Mouse (Mus musculus) urinary bladder, postnatal 10 days (tissue): ENCODE data around the gene Olfr1175-ps.

ENCODE experiments used
- DNase-seq: peaks from one replicate; pipeline ENCODE4 v3.0.0; 2022; ENCODE audit warnings: low spot score

The Olfr1175-ps gene

DNA sequence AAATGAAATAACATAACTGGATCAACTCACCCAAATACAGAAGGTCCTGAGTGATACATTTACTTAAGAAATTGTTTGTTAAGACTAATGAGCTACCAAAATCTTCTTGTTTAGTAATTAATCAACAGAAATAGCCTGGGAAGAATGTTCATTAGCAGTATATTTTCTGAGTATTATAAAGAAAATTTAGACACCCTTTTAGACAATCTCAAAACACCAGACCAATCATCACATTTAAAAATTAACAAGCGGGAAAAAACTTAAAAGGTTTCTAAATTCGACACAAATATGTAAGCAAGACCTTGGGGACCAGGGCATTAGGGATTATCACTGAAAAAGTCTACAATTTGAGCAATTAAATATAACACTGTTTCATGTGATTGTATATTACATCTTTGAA, at the start of gene Olfr1175-ps:
Olfr1175-ps (minus strand) TSS at position 101 of the 400 bp plus-strand sequence.
- DNase-seq: no peak

DNA sequence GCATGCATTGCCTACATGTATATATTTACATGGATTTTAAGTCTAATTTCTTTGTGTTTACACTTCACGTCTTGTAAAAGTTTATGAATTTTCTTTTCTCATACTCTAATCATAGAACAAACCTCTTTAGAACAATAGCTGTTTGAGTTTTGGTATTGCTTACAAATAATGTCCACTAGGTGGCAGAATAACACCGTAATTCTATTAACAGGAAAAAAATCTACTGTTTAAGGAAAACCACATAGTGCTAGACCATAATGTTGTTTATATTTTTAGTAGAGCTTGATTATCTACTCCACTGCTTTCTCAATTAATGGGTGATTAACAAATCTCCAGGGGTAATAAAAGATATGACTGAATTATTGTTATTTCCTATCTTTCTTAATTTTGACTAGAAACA, 29.3 kb upstream of the Olfr1175-ps start:
- no peak for DNase-seq

DNA sequence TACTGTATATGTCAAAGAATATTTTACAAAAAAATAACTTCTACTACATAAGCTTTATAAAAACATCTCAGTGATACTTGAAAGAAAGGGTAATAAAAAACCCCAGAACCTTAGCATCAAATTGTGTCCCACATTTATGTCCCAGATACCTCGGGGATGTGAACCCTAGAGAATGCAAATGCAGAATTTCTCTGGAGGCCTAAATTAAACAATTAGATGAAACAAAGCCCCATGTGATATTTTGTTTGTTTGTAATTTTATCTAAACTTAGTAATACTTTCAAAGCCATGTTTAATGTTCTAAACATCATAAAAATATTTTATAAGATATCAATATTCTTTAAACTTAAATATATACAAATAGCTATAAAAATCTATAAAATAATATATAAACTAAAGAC, 19.4 kb upstream of the Olfr1175-ps start, which contains the start of gene Olfr1177-ps:
Olfr1177-ps (minus strand) TSS at position 101 of the 400 bp plus-strand sequence.
- DNase-seq: no peak

DNA sequence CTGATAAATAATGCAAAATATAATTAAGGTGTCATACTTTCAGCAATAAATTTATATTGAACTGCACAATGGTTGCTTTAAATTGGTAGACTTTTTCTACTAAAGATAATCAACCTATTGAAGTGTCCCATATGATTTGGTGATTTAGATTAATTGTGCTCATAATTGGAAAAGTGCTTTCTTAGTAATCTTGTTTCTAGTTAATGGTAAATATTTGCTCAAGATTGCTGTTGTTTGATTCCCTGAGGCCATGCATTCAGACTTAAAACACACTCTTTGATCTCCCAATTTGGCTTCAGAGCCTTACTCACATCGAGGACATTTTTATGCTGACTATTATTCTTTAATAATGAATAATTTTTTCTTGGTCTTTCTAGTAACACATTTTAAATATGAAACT, 9.4 kb upstream of the Olfr1175-ps start, which contains the start of gene Olfr1176:
Olfr1176 (plus strand) TSS at position 301 of the 400 bp plus-strand sequence.
- no peak for DNase-seq

DNA sequence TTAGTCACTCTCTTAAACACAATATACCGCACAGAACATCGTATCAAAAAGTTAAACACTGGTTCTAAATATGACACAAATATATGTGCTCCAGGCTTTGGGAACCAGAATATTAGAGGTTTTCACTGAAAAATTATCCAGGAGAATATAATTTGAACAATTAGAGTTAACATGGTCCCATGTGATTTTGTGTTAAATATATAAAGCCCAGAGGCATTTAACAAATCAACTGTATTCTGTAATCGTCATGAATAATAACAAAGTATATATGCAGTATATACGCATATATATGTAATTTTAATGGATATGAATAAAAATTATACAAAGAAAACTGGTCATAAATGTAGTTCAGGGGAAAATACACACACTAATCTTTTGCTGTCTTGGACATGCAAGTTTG, 12.0 kb downstream of the Olfr1175-ps start, which contains the start of gene Olfr1174-ps:
Olfr1174-ps (minus strand) TSS at position 101 of the 400 bp plus-strand sequence.
- no peak for DNase-seq

DNA sequence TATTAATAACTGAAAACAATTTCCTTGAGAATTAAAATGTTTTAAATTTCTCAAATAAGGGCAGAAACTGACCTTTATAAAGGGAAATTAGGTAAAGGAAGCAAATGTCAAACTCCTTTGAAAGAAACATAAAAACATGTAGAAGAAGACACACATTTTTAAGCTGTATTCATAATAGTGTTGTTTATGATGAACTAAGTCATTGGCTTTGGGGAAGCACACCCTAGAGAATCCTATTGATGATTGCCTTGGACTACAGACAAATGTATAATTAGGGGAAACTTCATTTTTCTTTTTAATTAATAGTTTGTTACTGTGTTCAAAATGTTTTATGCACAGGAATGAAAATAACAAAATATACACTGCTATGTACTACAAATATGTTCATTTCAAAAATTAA, 47.2 kb downstream of the Olfr1175-ps start, which contains the start of gene Olfr1173:
Olfr1173 (minus strand) TSS at position 101 of the 400 bp plus-strand sequence.
- no peak for DNase-seq
